In genomic region chr10:43477459-43477858, GRCm38 (mm10) we compare ENCODE assay signal across 8 mouse cellular contexts. TPM values are rescaled to one million over a fixed set of nuclear protein-coding genes. Genes with fewer than 3 reads are reported as not detected.
A peak's percentile ranks its signal among the peaks of the same experiment; 100 is the strongest.
DNase-seq lines count a peak whose midpoint lies in the region; ATAC-seq and TF ChIP-seq lines count a peak whose summit lies in the region.

No protein-coding gene starts in this region.

- 16% methylated on average over 9 of the region's 9 CpGs for WGBS in intestine, embryonic 14.5 days
- 5% methylated on average over 9 of the region's 9 CpGs for WGBS in neural tube, embryonic 13.5 days

- no peak for ATAC-seq in intestine, embryonic 14.5 days (replicated peaks; ENCODE audit: low FRiP score, low TSS enrichment, low read depth)
- no peak for ATAC-seq in neural tube, embryonic 13.5 days (ENCODE audit: low read depth)

- peak overlapping the region; percentile 98 for H3K9ac ChIP-seq in intestine, embryonic 14.5 days (ENCODE audit: low read length)
- peak overlapping the region; percentile 96 for H3K9ac ChIP-seq in neural tube, embryonic 13.5 days

- DNase-seq in layer of hippocampus, adult 2 months (ENCODE audit: low spot score in 2 of 2) = no peak
- DNase-seq in layer of hippocampus, adult 9-10 months (ENCODE audit: low spot score) = no peak
- peak; percentile 60 for DNase-seq in embryo, embryonic 11 days
- no peak for DNase-seq in intestine, embryonic 14.5 days (ENCODE audit: low spot score)
- DNase-seq in gastrocnemius, adult 8-10 months (ENCODE audit: low spot score in 2 of 2) = no peak
- DNase-seq in right cerebral cortex, postnatal 14 days = no peak
- DNase-seq in kidney, postnatal 36 days = no peak

- H3K4me3 ChIP-seq in layer of hippocampus, adult 2 months = peak overlapping the region; percentile 0; the same call in 1 of the 2 replicates
- peak overlapping the region; percentile 77 for H3K4me3 ChIP-seq in intestine, embryonic 14.5 days (ENCODE audit: low read depth, low read length)
- peak overlapping the region; percentile 80 for H3K4me3 ChIP-seq in neural tube, embryonic 13.5 days

- H3K4me2 ChIP-seq in intestine, embryonic 14.5 days (ENCODE audit: low read length) = peak overlapping the region; percentile 88
- peak overlapping the region; percentile 97 for H3K4me2 ChIP-seq in neural tube, embryonic 13.5 days

- peaks cover 20% of the 10 kb centered on the region; the same call in 1 of the 2 replicates for H3K4me1 ChIP-seq in intestine, embryonic 14.5 days (replicated peaks; ENCODE audit: control insufficient read depth, insufficient read depth, low read length)
- peaks cover 42% of the 10 kb centered on the region for H3K4me1 ChIP-seq in neural tube, embryonic 13.5 days (replicated peaks)

- no peaks in the 10 kb centered on the region for H3K36me3 ChIP-seq in intestine, embryonic 14.5 days (ENCODE audit: control insufficient read depth, insufficient read depth, low read length)
- no peaks in the 10 kb centered on the region for H3K36me3 ChIP-seq in neural tube, embryonic 13.5 days

- H3K27me3 ChIP-seq in intestine, embryonic 14.5 days (replicated peaks; ENCODE audit: control insufficient read depth, insufficient read depth, low read length) = no peaks in the 10 kb centered on the region
- no peaks in the 10 kb centered on the region for H3K27me3 ChIP-seq in neural tube, embryonic 13.5 days

- H3K27ac ChIP-seq in layer of hippocampus, adult 2 months = peak overlapping the region; percentile 90; the same call in 1 of the 2 replicates
- peak overlapping the region; percentile 98; the same call in 1 of the 2 replicates for H3K27ac ChIP-seq in intestine, embryonic 14.5 days (ENCODE audit: low read depth)
- peak overlapping the region; percentile 98 for H3K27ac ChIP-seq in neural tube, embryonic 13.5 days (replicated peaks)

- no peak for TF ChIP-seq CTCF in layer of hippocampus, adult 2 months (conservative IDR thresholded peaks at IDR 0.05)

- H3K9me3 ChIP-seq in intestine, embryonic 14.5 days (ENCODE audit: control insufficient read depth, low read length) = no peaks in the 10 kb centered on the region
- no peaks in the 10 kb centered on the region for H3K9me3 ChIP-seq in neural tube, embryonic 13.5 days

RNA-seq across cellular contexts. Expression of gene Bend3, which starts 1.2 kb away (rescaled TPM):
- total RNA-seq in layer of hippocampus, adult 2 months (2021) = 1 to 10 TPM; 5.2 to 6.2 TPM
- polyA plus RNA-seq in intestine, embryonic 14.5 days (2014; fragmentation: Nextera tagmentation; extraction: Ambion mirVana) = 4.2 and 5.3 TPM in 2 replicates
- 3.0 and 3.5 TPM in 2 replicates for polyA plus RNA-seq in neural tube, embryonic 13.5 days (2015; fragmentation: Nextera tagmentation; extraction: Ambion mirVana)
- total RNA-seq in gastrocnemius, adult 8-10 months (2022) = 1 to 10 TPM; 4.2 to 5.6 (median 4.9) TPM

RNA-seq across cellular contexts. Expression of gene Gm9803, which starts 46.4 kb away (rescaled TPM):
- 10 to 100 TPM; 12.5 to 12.7 TPM for total RNA-seq in layer of hippocampus, adult 2 months (2021)
- polyA plus RNA-seq in intestine, embryonic 14.5 days (2014; fragmentation: Nextera tagmentation; extraction: Ambion mirVana) = 7.8 and 19.0 TPM in 2 replicates
- 24.5 and 38.8 TPM in 2 replicates for polyA plus RNA-seq in neural tube, embryonic 13.5 days (2015; fragmentation: Nextera tagmentation; extraction: Ambion mirVana)
- total RNA-seq in gastrocnemius, adult 8-10 months (2022) = 10 to 100 TPM in 1 of 4 experiments, 1 to 10 TPM in 1, not detected in 2; 9.8 to 13.6 TPM

Comparison
In these comparisons a context has a peak if more than half of its experiments do, and no peak if none do; other contexts are left out.
1. H3K4me3 ChIP-seq: peak in every context shown above with its lines; median percentile 80 in neural tube, embryonic 13.5 days; 77 in intestine, embryonic 14.5 days; 0 in layer of hippocampus, adult 2 months.